Mouse (Mus musculus): Measurements from ENCODE around the gene Gm4871.
A peak's percentile ranks its signal among the peaks of the same experiment; 100 is the strongest.
"Not testable (repeated sequence)": the region's sequence is repeated elsewhere in the genome, so short reads cannot be mapped to it uniquely, and the experiment has no call there.

The Gm4871 gene

DNA sequence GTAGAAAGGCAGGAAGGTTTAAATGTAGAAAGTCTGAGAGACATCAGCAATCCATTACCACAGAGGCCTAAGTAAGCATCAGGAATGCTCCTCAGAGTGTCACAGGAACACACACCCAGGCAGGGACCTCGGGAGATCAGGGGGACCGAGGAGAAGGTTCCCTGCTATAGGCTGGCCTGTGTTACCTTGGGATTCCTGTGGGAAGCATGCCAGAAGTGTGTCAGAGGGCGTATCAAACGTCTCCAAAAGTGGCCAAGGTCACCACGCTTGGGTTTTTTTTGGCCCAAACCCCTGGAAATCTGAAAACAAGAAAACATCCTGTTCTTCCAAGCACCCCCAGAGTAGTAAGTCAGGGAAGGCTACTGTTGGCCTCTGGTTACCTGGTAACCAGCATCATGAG lies at the start of gene Gm4871:
Gene Gm4871, minus strand, starts transcription at position 364 of the 400 bp plus-strand sequence.
- DNase-seq, result not testable (repeated sequence)

DNA sequence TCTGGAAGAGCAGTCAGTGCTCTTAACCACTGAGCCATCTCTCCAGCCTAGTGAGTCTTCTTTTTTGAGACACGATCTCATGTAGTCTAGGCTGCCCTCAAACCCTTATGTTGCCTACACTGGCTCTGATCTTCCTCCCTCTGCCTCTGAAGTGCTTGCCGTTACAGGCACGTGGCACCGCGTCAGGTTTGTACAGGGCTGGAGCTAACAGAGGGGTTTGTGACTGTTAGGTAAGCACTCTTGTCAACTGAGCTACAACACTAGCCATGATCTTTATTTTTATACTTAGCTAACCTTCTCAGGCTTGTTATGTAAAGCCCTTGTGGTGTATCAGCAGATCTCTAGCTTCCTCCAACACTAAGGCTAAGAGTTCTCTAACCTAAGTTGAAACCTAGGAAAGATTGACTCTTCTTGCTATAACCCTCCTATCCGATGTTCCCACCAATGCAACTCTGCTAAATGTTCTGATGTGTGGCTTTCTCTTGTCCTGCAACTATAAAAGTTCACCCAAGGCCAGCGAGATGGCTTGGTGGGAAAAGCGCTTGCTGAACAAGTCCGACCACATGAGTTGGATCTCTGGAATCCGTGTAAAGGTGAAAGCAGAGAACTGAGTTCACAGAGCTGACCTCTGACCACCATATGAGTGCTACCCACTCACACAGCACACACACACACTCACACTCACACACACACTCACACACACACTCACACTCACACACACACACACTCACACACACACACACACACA lies 49.5 kb upstream of the Gm4871 start:
- DNase-seq, result peak; percentile 16 to 57

DNA sequence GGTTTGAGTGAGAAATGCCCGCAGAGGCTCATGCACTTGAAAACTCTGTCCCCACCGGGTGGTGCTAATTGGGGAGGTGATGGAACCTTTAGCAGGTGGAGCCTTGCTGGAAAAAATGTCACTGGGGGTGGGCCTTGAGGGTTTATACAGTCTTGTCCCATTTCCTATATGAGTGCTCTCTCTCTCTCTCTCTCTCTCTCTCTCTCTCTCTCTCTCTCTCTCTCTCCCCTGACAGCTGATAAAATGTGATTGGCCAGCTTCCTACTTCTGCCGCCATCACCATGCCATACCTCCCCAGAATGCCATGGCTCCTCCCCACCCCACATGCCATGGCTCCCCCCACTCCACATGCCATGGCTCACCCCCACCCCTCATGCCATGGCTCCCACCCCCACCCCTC lies 42.5 kb upstream of the Gm4871 start:
- DNase-seq, result no peak

DNA sequence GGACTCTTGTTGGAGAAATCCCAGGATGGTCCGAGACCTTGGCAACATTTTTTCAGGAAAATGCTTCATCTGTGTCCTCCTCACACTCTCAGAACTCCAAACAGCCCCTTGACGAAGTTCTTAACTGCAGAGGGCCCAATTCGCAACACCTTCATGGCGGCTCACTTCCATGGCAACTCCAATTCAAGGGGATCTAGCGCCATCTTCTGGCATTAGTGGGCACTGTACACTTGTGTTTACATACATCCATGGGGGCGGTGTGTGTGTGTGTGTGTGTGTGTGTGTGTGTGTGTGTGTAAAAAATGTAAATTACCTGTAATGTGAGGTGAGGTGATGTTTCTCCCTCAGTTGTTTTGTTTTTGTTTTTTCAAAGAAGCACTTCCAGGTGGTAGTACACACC lies 38.8 kb upstream of the Gm4871 start:
- no peak for DNase-seq

DNA sequence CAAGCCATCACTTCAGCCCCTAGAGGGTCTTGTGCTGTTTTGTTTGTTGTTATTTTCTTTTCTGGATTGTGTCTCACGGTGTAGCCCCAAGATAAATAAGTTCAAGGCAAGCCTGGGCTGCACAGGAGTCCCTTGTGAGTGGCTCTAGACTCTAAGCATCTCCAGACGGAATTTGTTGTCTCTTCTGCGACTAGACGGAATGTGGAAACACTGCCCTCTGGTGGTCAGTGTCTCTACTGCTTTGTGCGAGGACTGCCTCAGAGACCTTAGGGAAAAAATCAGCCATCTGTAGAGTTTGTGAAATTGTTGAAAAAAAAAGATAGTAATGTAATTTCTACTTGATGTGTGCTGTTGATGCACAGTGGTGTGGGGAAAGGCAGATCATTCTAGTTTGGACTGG lies 37.2 kb upstream of the Gm4871 start:
- peak; percentile 51 to 76 for DNase-seq

DNA sequence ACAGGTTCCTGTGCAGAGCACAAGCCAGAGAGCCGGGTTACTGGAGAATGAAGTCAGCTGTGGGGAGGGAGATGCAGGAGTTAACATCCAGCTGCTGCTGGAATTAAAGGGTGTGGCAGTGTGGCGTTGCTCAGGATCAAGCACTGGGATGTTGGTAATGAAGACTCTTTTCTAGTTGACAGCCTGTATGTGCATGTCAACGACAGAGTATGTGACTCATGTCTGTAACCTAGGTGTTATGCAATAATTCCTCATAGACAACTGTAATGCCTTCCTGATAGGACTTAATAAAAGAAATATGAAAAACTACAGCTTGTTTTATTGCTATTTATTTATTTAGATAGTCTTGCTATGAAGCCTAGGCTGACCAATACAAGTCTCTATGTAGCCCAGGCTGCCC lies 36.3 kb upstream of the Gm4871 start:
- no peak for DNase-seq

DNA sequence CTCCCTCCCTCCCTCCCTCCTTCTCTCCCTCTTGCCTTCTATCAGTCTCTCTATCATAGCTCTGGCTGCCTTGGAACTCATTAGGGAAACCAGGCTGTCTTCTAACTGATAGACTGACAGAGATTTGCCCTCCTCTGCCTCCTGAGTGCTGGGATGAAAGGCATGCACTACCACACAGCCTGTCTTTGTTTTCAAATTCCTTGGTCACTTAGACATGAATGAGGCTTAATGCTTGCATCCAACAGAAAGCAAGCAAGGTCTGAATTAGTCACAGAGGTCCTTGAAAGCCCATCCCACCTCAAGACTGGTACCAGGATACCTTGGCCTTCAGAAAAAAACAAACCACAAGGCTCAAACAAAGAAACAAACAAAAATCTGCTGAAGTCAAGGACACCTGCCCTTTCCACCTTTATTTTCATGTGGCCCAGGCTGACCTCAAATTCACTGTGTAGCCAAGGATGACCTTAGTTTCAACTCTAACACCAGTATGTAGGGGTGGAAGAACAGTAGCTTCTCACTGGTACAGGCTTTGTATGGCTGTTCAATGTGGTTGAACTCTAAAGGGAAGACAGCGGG lies 32.3 kb upstream of the Gm4871 start:
- DNase-seq, result peak in 1 of 2 experiments; percentile 0

DNA sequence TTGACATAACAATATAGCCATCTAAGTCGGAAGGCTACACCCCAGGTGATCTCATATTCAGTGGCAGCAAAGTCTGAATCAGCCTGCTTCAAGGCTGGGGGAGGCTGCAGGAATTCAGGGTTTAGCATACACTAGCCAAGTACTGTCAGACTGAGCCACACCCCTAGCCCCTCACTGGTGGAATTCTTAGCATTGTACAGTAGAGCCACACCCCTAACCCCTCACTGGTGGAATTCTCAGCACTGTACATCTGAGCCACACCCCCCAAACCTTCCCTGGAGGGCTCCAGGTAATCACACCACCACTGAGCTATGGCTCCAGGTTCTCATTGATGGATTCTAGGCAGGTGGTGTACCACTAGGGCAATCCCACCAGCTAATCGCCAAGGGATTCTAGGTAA lies 27.0 kb upstream of the Gm4871 start:
- DNase-seq, result no peak

DNA sequence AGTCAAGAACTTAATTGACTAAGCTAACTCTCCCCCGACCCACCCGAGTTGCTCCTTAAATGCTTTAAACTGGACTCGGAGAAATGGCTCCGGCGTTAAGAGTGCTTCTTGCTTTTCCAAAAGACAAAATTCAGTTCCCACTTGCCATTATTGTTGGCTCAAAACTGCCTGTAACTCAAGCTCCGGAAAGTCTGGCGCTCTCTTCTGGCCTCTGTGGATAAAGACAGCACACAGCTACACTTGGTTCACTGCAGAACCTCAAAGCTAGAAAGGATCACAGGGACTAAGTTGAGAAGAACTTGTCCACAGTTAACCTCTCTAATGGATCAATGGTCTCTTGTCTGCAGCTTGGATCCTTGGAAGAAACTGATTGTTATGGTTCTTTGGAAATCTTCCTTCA lies 26.2 kb upstream of the Gm4871 start:
- DNase-seq, result no peak

DNA sequence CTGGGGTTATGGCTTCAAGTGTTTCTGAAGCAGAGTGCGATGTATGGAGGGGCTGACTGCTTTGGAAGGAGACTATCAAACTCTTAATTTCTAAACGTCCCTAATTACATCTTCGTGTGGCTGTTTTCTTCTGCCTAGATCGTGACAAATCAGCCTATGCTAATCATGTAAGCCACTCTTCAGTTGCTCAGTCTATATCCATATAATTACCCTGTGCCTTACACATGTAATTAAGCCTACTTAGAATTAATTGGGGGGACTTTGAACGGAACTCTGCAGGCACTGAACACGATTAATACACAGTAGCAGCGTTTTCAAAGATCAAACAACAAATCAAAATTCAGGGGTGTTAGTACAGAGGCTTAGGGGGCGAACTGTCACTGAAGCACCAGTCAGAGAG lies 25.4 kb upstream of the Gm4871 start:
- no peak for DNase-seq

DNA sequence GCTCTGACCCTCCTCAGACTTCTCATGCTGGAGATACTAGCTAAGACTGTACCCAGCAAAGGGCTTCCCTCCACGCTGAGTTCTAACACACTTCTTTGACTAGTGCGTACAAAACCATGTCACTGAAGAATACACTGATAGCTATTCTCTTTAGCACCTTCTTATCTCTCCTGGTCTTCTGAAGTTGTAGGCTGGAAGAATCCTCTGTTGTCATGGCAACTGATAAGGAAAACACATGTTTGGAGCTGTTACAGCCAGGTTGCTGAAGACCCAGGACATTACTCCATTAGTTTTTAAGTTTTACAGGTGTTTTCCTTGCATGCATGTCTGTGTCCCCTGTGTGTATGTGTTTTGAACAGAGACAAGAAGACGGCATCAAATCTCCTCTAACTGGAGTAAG lies 21.6 kb upstream of the Gm4871 start:
- DNase-seq, result not testable (repeated sequence)

DNA sequence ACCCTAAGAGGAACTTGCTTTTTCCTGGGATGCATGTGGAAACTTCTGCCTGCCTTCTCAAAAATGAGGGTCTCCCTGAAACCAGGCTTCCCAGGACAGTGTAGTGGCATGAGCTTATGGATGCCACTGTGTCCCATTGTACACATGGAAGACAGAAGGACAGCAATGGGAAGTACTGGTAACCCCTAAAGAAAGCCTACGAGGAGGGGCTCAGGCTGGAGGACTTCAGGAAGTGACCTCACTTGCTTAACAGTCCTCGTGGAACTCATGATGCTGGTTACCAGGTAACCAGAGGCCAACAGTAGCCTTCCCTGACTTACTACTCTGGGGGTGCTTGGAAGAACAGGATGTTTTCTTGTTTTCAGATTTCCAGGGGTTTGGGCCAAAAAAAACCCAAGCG lies 10.1 kb upstream of the Gm4871 start, which contains the start of gene 1700018F24Rik:
Gene 1700018F24Rik, plus strand, starts transcription at position 301 of the 400 bp plus-strand sequence.
- not testable (repeated sequence) for DNase-seq

DNA sequence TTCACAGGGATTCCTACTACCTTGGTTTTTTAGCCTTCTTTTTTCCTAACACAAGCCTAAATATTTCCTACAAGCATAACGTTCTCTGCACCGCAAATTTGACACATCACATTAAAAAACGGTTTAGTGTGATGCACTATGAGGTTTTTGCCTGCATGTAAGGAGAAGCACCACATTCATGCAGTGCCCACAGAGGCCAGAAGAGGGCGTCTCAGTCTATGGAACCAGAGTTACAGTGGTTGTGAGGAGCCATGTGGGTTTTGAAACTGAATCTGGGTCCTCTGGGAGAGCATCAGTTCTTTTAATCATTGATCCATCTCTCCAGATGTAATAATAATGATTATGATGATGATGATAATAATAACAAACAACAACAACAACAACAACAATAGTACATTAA lies 9.1 kb upstream of the Gm4871 start:
- peak in 1 of 2 experiments; percentile 9 for DNase-seq

DNA sequence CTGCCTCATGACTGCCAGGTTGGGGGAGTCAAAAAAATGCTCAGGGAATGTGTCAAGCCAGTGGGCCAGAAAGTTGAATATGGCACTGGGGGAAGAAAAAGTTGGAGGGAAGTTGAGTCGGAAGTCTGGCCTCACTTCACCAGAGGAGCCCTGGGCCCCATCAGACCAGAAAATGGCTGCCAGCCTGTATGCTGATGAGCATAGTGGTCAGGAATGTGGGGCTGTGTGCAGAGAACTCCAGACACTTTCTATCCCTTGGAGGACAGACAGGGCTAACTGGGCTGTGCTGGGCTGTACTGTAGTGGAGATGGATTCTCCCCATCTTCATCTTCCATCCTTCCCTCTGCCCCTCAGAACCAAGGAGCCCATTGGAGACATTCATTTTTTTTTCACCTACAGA lies 2.1 kb downstream of the Gm4871 start:
- not testable (repeated sequence) for DNase-seq

DNA sequence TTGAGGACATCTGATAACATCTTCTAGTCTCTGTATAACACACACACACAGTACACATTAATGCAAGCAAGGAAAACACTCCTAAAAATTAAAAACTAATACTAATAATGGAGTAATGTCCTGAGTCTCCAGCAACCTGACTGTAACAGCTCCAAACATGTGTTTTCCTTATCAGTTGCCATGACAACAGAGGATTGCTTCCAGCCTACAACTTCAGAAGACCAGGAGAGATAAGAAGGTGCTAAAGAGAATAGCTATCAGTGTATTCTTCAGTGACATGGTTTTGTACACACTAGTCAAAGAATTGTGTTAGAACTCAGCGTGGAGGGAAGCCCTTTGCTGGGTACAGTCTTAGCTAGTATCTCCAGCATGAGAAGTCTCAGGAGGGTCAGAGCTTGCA lies 11.8 kb downstream of the Gm4871 start:
- not testable (repeated sequence) for DNase-seq

DNA sequence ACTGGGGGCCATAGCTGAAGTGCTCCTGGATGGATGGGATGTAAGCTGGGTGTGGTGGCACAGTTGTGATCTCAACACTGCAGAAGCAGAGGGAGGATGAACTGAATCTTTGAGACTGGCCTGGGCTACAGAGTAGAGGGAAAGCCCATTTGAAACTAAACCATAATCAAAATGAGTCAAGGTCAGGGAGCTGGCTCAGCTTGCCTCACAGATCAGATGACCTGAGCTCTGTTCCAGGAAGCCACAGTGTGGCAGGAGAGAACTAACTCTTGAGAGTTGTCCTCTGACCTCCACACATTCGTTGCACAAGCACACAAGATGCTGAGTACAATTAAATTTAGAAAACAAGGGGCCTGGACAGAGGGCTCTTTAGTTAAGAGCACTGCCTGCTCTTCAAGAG lies 12.3 kb downstream of the Gm4871 start:
- DNase-seq, result not testable (repeated sequence)

DNA sequence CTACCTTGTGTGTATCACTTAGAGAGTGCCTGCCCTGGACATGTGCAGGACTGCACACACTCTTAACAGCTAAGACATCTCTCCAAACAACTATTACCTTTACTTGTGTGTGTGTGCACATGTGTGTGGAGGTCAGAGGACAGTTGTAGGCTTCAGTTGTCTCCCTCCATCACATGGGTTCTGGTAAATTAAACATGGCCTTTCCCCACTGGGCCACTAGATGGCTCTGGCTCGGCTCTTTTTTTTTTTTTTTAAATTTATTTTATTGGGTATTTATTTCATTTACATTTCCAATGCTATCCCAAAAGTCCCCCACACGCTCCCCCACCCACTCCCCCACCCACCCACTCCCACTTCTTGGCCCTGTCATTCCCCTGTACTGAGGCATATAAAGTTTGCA lies 15.8 kb downstream of the Gm4871 start:
- not testable (repeated sequence) for DNase-seq

DNA sequence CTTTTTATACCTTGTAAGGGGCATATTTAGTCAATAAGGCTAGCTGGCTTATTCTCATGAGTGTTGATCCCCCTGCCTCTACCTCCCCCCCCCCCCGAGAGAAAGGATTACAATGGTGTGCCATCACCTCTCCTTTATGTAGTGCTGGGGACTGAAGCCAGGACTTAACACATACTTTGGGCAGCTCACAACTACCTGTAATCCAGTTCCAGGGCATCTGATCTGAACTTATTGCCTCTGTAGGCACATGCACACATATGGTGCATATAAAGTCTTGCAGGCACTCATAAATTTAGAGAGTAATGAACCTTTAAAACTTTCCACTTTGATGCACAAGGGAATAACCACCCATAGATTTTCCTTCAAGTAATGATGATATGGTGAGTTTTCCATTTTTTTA lies 18.3 kb downstream of the Gm4871 start:
- no peak for DNase-seq

DNA sequence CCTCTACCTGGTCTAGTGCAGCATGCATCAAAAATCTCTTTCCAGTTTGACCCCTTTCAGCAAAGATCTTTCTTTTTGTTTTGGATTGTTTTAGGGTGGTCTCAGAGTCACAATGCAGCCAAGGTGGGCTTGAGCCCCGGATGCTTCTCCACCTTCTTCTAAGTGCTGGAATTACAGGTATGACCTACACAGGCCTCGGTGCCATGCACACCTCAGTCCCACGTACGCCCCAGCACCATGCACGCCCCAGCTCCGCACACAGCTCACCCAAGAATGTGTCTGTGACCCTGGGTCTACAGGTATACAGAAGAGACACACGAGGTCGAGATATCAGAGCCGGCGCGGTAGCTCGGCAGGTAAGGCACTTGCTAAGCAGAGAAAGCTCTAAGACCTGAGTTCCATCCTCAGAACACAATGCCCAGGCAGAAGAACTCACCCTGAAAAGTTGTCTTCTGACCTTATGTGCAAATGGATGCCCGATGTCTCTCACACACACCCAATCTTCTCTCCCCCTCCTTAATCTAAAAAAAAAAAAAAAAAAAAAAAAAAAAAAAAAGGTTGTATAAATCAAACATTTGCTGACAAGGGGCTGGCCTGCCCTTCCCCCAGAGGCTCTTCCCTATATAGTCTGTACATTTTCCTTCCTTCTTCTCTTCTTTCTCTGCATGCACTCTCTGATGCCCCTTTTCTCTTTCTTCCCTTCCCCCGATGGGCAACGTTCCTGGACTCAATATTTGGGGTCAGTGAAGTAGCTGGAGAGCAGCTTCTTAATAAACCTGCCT lies 23.5 kb downstream of the Gm4871 start:
- no peak for DNase-seq

DNA sequence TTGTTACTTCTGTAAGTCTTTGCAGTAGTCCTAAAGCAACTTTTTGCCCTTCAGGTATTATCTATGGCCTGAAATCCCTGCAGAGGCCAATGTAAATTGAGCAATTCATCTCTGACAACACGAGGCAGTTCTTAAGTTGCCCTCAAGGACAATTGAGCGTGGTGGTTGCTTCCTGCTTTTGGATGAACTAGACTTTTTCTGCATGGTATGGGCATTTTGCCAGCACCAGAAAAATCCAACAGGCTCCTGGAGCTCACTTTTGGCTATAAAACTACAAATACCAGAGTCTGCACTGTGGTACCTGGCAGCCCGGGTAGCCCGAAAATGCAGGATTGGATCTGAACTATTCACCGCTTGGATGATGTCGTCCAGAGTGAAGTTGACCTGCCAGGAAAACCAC lies 27.0 kb downstream of the Gm4871 start:
- no peak for DNase-seq

DNA sequence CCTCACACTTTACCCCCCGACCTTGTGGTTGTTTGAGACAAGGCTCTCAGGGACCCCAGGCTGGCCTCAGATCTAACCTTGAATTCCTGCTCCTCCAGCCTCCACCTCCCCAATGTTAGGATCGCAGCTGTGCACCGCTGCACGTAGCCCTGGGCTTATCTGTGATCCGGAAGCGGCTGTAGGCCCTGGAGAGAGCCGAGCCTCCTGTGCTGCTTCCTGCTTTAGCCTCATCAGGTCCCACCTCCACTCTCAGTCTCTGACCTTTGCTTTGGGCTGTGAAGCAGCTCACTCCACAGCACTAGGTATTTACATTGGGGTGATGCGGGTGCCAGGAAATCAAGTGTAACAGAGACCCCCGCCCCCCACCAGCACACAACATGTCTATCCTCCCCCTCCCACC lies 28.1 kb downstream of the Gm4871 start:
- no peak for DNase-seq

DNA sequence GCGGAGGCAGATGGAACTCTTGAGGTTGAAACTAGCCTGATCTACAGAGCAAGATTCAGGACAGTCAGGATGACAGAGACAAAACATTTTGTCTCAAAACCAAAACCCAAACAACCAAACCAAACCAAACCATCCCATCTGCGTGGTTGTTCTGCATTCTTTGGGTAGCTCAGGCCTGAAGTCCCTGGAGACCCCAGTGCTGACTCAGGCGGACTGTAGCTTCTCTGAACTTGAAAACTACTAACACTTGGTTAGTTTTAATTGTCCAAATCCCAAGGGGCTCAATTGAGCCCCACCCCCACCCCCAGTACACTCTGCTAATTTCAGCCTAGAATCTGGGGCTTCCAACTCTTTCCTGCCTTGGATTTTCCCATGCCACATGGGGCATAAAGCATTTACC lies 29.2 kb downstream of the Gm4871 start:
- peak in 1 of 2 experiments; percentile 0 for DNase-seq

DNA sequence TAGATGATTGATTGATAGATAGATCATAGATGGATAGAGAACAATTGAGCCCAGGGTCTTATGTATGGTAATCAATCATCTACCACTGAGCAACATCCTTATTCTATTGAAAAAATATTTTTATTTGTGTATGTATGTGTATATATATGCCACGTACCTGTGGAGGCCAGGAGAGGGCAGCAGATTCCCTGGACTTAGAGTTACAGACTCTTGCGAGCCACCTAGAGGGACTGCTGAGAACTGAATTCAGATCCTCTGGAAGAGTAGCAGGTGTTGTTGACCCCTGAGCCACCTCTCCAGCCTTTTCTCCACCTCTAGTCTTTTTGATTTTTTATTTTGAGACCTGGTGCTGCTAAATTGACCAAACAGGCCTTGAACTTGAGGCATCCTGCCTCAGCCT lies 34.1 kb downstream of the Gm4871 start:
- DNase-seq, result no peak

DNA sequence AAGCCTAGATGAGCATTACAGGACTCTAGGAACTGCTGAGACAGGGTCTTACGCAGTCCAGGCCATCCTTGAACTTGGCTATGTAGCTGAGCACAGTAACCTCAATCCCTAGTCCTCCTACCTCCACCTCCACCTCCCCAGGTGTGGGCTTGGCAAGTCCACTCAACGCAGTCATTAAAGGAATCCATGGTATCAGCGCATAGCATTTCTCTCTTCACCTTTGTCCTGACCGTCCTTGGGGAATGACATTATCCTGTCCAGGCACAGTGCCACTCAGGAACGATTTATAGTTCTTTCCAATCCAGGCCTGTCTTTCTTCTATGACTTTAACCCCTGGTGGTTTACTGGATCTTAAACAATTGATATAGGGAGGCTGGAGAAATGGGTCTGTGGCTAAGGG lies 42.1 kb downstream of the Gm4871 start:
- DNase-seq, result no peak

Measured in lung, postnatal 4 days (tissue).